Mouse (Mus musculus) gastrocnemius, adult 18-20 months (tissue): ENCODE data around the gene Ubp1. TPM values are rescaled to one million over a fixed set of nuclear protein-coding genes. Genes with fewer than 3 reads are reported as not detected.

Experiments used
- DNase-seq: peaks from one replicate; pipeline ENCODE4 v3.0.0; 2021; ENCODE audit warnings: low spot score
- total RNA-seq, 2 experiments: library from RNA; stranded (reverse); gene quantifications; 2 replicates each; pipeline ENCODE4 v1.2.3; 2021

Gene Ubp1
- total RNA-seq, 2 experiments from 2014 or later = 14.3 to 17.0 TPM

GRCm38 (mm10) chr9:113968967-113969366, 38.2 kb downstream of the Ubp1 start:
- DNase-seq = no peak

DNA sequence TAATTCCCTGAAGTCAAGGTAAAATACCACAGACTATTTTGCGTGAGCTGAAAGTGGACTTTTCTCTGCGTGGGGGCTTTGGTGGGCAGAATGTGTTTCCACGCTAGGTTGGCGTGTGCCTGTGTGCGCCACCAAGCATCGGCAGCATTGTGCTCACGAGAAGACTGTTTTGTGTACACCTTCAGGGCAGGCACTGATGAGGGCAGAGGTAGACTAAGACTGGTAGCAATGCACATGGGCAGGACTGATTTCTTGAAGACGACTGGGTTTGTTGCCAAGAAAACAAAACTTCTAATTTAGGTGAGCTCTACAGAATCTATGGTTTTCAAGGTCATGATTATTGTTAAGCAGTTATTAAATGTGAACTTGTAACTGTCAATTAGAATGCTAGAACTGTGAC, 38.7 kb downstream of the Ubp1 start:
- DNase-seq = no peak

DNA sequence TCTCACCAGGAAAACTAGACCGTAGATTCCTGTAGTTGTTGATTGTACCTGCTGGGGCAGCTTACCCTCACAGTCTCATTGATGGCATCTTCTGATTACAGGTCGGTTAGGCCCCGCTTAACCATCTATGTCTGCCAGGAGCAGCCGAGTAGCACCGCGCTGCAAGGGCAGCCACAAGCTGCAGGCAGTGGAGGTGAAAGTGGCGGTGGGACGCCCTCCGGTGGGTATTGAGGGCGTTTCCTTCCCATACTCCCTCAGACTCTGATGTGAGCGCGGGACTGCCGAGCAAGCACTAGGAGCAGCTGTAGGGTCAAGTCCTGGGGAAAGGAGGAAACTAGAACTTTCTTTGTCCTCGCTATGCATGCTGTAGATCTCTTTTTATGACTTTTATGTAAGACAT, 39.3 kb downstream of the Ubp1 start:
- no peak for DNase-seq

DNA sequence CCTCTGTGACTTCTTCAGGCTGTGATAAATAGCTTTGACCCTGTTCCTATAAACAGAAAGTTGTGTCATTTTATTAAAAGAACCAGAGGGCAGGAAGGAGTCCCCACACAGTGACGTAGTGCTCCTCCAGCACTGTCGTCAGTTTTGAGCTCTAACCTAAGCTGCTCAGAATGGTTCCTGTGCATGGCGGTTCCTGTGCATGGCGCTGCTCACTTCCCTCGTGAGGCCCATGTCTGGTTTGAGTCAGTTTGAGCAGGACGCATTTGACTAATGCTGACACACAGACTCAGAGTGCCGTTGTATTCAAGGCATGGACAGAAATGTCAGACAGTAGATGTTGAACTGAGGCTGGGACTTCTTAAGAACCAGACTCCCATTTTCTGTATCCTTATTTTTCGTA, 40.9 kb downstream of the Ubp1 start:
- no peak for DNase-seq

GRCm38 (mm10) chr9:113973857-113974256, 43.1 kb downstream of the Ubp1 start:
- no peak for DNase-seq

- no peak for DNase-seq
Measured at GRCm38 (mm10) chr9:113974945-113975344, 44.2 kb downstream of the Ubp1 start.

DNA sequence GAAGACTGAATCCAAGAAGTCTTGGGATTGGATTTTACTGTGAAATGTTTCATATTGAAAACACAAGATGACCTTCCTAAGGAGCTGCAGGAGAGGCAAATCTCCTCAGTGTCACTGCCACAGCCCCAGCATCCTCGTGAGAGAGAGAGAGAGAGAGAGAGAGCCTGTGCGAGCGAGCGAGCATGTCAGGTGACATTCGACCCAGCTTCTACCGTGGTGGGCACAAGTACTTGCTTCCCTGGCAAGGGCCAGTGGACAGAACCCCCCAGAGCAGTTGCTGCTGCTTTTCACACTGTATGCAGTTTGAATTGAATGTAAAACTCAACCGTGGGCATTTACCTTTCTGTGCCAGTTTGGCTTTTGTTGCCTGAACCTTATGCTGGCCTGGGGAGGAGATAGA, 44.7 kb downstream of the Ubp1 start:
- DNase-seq = no peak

- DNase-seq = no peak
Measured at GRCm38 (mm10) chr9:113976264-113976663, 45.5 kb downstream of the Ubp1 start.

DNA sequence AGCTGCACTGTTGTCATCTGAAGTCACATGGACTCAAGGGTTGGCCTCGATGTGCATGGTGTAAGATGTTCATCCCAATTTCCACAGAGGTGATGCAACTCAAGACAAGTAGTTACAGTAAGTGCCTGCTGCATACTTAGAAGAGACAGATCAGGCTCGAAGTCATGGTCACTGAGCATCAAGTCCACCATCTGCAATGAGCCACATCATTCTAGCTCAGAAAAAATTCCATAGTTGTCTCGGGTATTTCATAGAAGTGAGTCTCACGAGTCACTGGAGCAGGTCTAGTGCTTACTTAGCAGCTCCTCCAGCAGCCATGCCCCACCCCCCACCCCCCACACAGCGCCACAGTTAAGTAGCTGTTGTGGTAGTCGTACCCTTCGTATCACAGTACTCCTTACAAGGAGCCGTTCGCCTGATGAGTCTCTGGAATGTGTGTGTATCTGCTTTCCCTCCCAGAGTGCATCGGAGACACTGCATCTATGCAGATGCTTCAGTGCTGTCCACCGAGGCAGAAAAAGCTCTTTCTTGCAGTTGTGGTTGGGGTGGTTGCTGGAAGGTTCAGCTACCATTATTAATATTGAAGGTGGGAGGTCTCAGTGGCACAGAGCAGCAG, 46.6 kb downstream of the Ubp1 start:
- no peak for DNase-seq

DNA sequence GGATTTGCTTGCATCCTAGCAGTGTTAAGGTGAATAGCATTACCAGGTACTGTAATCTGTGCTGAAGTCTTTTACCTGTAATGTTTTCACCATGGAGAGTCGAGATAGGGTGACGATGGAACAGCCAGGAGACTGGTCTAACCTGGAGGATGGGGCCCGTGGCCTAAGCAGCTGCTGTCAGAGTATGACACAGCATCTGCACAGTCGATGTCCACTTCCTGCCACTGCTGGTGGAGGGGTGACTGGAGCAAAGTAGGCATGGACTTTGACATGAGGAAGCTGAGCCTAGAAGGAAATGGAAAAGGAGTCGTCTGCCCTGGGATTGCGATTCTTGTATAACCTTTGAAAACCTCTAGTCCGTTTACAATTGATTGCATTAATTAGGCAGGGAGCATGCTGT, 47.9 kb downstream of the Ubp1 start:
- no peak for DNase-seq

GRCm38 (mm10) chr9:113979356-113979755, 48.6 kb downstream of the Ubp1 start:
- DNase-seq = no peak

DNA sequence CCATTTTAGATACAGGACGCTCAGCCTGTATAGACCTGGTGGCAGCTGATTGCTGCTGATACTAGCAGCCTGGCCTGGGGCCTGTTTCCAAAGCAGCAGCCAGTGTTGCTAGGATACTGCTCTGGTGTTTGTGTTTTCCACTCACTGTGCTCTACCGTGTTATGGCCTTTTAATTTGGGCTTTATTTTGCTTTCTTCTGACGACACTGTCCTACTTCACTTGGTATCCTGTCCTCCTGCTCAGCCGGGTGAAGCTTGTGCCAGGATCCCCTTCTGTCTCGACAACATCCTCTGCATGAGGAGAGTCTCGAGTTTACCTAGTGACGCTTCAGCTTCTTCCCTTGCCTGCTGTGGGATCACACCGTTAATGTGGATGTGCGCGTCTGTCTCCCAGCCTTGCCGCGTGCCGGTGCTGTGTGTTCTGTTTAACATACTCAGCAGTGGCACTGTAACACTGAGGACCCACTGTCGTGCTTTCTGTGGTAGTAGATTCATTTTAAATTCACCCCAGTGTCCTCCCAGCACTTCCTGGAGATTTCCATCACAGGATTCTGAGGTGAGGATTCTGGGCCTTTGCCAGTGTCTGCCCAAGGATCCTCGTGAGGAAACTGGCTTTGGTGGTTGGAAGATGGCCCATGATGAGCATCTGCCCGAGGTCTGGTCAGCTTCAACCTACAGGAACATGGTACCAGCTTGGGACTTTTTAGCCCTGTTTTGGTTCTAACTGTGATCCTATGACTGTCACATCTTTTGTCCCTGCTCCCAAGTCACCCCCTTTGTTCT, 50.6 kb downstream of the Ubp1 start:
- DNase-seq = peak; percentile 49

- no peak for DNase-seq
Measured at GRCm38 (mm10) chr9:113982451-113982850, 51.7 kb downstream of the Ubp1 start.

DNA sequence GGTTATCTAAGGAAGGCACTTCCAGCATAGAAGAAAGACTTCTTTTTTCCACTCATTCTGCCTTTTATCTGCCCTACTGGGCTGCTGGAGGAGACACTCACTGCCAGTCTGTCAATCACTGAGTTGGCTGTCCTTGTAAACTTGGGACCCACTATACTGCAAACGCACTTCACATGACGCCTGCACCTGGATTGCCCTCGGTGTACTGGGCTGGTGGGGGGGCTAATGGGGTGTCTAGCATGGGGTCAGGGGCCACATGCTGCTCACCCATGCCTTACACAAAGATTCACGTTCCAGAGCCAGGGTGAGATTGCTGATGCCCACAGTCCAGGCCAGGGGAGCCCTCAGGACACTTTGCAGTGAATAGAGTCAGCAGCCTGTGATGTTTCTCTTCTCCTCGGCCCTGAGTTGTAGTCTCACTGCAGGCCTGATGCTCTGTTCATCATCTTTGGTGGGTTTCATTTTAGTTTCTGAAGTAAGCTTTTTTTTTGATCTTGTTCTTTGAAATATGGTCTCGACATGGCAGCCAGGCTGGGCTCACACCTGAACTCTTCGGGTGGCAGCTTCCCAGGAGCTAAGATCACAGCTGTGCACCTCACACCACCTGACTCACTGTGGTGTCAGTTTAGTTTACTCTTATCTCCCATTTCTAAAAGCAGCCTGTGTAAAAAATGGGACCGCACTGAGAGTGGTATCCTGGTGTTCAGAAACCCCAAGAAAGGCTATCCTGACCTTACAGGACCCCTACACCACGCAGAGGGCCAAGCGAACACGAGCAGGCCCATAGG, 52.3 kb downstream of the Ubp1 start:
- no peak for DNase-seq

DNA sequence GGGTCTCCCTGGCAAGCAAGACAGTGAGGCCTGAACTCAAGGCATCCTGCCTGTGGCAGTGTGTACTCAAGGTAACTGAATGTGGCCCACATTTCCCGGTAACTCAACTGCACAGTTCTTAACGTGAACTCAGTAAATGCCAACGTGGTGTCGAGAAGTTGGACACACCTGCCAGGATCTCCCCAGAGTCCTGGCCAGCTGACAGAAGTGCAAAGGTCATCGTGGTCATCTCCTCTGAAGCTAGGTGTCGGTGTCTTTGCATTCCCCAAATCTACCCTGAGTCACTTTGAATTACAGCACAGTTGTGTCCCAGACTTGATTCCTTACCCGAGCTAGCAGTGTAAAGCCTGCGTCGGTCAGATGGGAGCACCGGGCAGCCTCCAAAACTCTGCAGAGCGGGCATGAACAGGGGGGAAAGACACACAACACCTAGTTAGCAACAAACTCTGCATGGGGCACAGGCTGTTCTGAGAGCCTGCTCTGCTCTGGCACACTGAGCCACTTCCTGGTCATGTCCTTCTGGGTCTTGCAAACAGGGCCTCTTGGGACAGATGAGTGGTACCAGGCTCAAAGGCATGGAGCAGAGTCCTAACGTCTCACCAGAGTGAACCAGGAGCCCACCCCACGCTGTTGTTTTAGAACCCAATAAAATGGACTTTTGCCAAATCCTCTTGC, 54.3 kb downstream of the Ubp1 start:
- DNase-seq = no peak

DNA sequence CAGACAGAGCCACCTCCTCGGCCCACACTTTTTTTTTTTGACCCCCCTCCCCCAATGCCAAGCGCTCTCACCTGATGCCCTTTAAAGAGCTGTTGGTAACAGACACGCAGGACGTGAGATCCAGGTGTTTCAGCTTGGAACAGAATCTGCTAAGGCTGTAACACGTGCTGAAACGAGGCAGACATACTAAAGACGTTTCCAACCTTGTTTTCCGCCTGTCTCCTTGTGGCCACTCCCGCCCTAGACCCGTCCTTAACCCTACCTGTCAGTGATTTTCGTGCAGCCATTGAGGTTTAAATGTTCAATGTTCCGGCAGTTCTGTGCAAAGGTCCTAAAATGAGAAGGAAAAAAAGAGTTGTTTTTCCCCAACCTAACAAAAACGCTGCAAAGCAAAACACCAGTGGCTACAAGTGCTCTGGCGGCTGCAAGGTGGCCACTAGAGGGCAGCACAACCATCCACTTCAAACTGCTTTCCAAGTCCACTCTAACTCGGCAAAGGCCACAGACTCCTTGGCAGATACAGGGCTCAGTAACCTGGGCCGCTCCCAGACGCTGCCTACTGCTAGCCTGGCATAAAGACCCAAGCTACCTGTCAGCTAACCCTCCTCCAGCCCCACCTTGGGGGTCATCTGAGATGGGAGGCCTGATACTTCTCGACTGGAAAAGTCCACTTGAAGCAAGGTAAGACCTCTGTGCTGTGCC, 60.0 kb downstream of the Ubp1 start:
- peak; percentile 82 for DNase-seq

GRCm38 (mm10) chr9:113992810-113993209, 62.1 kb downstream of the Ubp1 start:
- no peak for DNase-seq

- no peak for DNase-seq
Measured at GRCm38 (mm10) chr9:113998311-113998710, 67.6 kb downstream of the Ubp1 start.

- DNase-seq = no peak
Measured at GRCm38 (mm10) chr9:114006801-114007200, 76.1 kb downstream of the Ubp1 start.

GRCm38 (mm10) chr9:114007850-114008350, 77.2 kb downstream of the Ubp1 start:
- no peak for DNase-seq

DNA sequence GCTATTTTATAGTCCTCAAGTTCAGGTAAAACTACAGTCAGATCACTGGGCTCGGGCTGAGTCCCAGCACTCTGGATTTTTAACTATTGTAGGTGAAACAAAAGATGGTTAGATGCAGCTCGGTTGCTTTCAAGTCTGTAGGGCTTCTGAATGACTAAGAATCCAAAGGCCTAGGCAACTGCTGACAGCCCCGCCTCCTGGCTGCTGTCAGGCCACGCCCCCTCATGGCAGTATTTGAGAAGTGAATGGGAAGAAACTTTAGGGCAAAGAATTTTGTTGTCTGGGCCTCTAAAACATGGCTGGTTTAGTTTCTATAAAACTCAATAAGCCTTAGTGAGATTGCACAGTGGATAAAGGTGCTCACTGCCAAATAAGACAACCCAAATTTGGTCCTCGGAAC, 78.8 kb downstream of the Ubp1 start:
- no peak for DNase-seq
